Mouse (Mus musculus) embryonic facial prominence, embryonic 10.5 days (tissue): Measurements from ENCODE around the gene Fam120c. TPM values are rescaled to one million over a fixed set of nuclear protein-coding genes. Genes with fewer than 3 reads are reported as not detected.
A peak's percentile ranks its signal among the peaks of the same experiment; 100 is the strongest.

ENCODE experiments used
- DNase-seq: peaks from one replicate; pipeline ENCODE4 v3.0.0-alpha.2; 2017; ENCODE audit warnings: low spot score
- H3K27ac ChIP-seq: fragments of 300-500 bp; sonication (generic); replicated peaks from 2 replicates; pipeline ENCODE4 v1.5.1; 2016; ENCODE audit warnings: mild to moderate bottlenecking
- H3K27me3 ChIP-seq: fragments of 300-500 bp; sonication (generic); replicated peaks from 2 replicates; pipeline ENCODE4 v1.6.1; 2016; ENCODE audit warnings: low read depth, mild to moderate bottlenecking; ENCODE audit not compliant: poor library complexity, severe bottlenecking
- H3K36me3 ChIP-seq: fragments of 300-500 bp; sonication (generic); replicated peaks from 2 replicates; pipeline ENCODE4 v1.6.1; 2016; ENCODE audit warnings: mild to moderate bottlenecking, moderate library complexity
- H3K4me1 ChIP-seq: fragments of 300-500 bp; sonication (generic); 2 replicates; pipeline ENCODE4 v1.6.1; 2016
- H3K4me3 ChIP-seq: fragments of 300-500 bp; sonication (generic); 2 replicates; pipeline ENCODE4 v1.5.1; 2016; ENCODE audit warnings: mild to moderate bottlenecking, moderate library complexity
- H3K9me3 ChIP-seq: fragments of 300-500 bp; sonication (generic); 2 replicates; pipeline ENCODE4 v1.6.1; 2016; ENCODE audit warnings: mild to moderate bottlenecking
- whole genome bisulfite sequencing: fragments of 180-500 bp; shearing (Covaris S2); methylation state at CpG from one replicate; pipeline ENCODE4 v1.1.7; 2016; 5-methylcytosine and 5-hydroxymethylcytosine counted together
- polyA plus RNA-seq: library from polyadenylated mRNA; unstranded; fragments of >200 nt; fragmentation: Nextera tagmentation; extraction: Ambion mirVana; gene quantifications from 2 replicates; pipeline ENCODE4 v1.2.1, GENCODE M21; 2016

Gene Fam120c
- 2.7 and 2.8 TPM in 2 replicates for polyA plus RNA-seq

GRCm38 (mm10) chrX:151343761-151344500 lies at the start of gene Fam120c:
Gene Fam120c (plus strand): TSS chrX:151344175.
- H3K9me3 ChIP-seq = no peaks in the 10 kb centered on the region
- peak within 1 kb of the TSS; percentile 84 for H3K27ac ChIP-seq
- peak within 1 kb of the TSS; percentile 76 for H3K4me3 ChIP-seq
- DNase-seq = peak; percentile 89
- WGBS = 18% methylated on average over 56 of the region's 56 CpGs
- 0 out of 2 replicates have a peak, but pooled peaks cover 1% of the 10 kb centered on the region for H3K36me3 ChIP-seq
- H3K27me3 ChIP-seq = peaks cover 83% of the 10 kb centered on the region
- peaks cover 13% of the 10 kb centered on the region; the same call in 1 of the 2 replicates for H3K4me1 ChIP-seq

DNA sequence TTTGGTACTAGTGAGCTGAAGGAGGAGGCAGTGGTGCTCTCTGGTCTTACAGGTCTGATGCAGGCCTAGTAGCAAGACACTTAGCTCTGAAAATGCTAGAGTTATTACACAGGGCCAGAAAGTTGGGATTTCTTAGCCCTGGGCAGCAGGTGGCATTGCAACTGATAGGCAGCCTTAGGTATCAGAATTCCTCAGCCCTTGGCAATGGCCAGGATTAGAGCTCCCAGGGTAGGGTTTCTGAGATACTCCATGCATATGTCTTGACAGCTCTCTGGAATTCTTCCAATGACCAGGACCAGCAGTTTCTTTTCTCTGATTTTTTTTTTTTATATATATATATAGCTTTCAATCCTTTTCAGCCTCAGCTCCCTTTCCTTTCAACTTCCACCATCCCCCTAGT lies 45.6 kb upstream of the Fam120c start:
- no peak for DNase-seq
- Histone ChIP-seq H3K4me3 (no peak overlapping the region), H3K9me3 (no peaks in the 10 kb centered on the region)

GRCm38 (mm10) chrX:151313732-151314131 lies 30.2 kb upstream of the Fam120c start:
- Histone ChIP-seq H3K27me3 (peaks cover 39% of the 10 kb centered on the region), H3K4me1 (no peaks in the 10 kb centered on the region), H3K27ac (no peak overlapping the region), H3K4me3 (no peak overlapping the region), H3K9me3 (no peaks in the 10 kb centered on the region), H3K36me3 (no peaks in the 10 kb centered on the region)
- WGBS = 84% methylated on average over 4 of the region's 4 CpGs
- DNase-seq = no peak

More for the DNA sequence above, 45.6 kb upstream of the Fam120c start:
- H3K27me3 ChIP-seq = peaks cover 18% of the 10 kb centered on the region
- no peaks in the 10 kb centered on the region; the same call in 1 of the 2 replicates for H3K36me3 ChIP-seq
- no peak overlapping the region for H3K27ac ChIP-seq
- no peaks in the 10 kb centered on the region for H3K4me1 ChIP-seq

DNA sequence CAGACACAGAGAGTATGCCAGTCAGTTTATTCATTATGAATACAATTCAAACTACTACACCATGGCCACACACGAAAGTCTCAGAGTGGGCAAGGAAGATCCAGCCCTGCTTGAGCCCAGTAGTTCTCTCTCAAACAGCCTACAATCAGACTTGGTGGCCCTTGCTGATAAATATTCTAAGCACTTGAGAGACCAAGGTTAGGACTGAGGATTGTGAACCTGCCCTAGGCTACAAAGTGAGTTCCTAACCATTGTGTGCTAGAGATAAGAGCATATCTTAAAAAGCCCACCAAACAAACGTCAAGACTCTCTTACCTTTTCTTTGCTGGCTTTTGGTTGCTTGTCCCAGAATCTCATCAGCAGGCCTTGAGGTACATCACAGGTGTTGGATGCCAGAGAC lies 10.4 kb upstream of the Fam120c start:
- no peaks in the 10 kb centered on the region for H3K36me3 ChIP-seq
- no peaks in the 10 kb centered on the region for H3K4me1 ChIP-seq
- H3K27ac ChIP-seq = no peak overlapping the region
- H3K27me3 ChIP-seq = peaks cover 39% of the 10 kb centered on the region
- WGBS = 90% methylated on average over 2 of the region's 2 CpGs
- no peak for DNase-seq
- H3K9me3 ChIP-seq = no peaks in the 10 kb centered on the region
- H3K4me3 ChIP-seq = no peak overlapping the region

DNA sequence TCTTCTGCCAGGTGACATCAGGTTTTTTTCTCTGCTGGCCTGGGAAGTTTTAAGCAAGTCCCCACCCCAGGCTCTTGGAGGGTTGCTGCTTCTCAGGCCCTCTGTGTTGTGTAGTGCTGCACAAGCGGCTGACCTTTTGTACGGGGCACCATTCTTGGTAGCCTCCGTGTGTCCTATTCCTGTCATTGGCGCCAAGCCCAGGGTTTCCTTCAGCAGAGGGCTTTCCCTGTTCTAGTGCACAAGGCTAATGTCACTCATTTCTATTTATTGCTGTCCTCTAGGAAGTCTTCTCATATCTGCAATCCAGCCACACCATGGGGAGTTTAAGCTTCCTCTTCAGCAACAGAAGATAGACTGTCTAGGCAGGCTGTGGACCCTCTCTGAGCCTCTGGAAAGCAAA lies 6.2 kb upstream of the Fam120c start:
- no peaks in the 10 kb centered on the region for H3K36me3 ChIP-seq
- H3K27ac ChIP-seq = no peak overlapping the region
- peaks cover 80% of the 10 kb centered on the region for H3K27me3 ChIP-seq
- 80% methylated on average over 4 of the region's 4 CpGs for WGBS
- no peak for DNase-seq
- H3K4me3 ChIP-seq = no peak overlapping the region
- no peaks in the 10 kb centered on the region for H3K4me1 ChIP-seq
- no peaks in the 10 kb centered on the region for H3K9me3 ChIP-seq

DNA sequence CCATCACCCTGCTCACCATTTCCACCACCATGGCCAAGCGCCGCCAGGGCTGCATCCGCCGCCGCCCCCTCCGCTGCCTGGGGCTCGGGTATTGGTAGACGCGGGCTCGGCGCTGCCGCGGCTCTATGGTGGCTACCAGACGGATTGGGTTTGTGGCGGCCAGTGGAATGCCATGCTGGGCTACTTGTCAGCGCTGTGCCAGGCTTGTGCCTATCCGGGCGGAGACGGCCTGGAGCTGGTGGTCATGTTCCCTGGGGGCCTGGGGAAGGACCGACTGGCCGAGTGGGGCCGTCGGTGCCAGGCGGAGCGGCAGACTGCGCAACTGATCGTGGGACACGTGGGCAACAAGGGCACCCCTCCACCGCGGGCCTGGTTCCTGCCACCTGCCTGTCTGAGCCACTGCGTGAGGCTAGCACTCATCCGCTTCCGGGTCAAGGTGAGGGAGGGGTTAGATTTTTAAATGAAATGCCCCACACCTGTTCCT lies 568 bp downstream of the Fam120c start:
- DNase-seq = no peak
- WGBS = 22% methylated on average over 33 of the region's 33 CpGs
- H3K4me1 ChIP-seq = peaks cover 13% of the 10 kb centered on the region; the same call in 1 of the 2 replicates
- peaks cover 83% of the 10 kb centered on the region for H3K27me3 ChIP-seq
- H3K4me3 ChIP-seq = peak overlapping the region; percentile 76
- 0 out of 2 replicates have a peak, but pooled peaks cover 6% of the 10 kb centered on the region for H3K36me3 ChIP-seq
- H3K9me3 ChIP-seq = no peaks in the 10 kb centered on the region
- peak overlapping the region; percentile 84 for H3K27ac ChIP-seq

DNA sequence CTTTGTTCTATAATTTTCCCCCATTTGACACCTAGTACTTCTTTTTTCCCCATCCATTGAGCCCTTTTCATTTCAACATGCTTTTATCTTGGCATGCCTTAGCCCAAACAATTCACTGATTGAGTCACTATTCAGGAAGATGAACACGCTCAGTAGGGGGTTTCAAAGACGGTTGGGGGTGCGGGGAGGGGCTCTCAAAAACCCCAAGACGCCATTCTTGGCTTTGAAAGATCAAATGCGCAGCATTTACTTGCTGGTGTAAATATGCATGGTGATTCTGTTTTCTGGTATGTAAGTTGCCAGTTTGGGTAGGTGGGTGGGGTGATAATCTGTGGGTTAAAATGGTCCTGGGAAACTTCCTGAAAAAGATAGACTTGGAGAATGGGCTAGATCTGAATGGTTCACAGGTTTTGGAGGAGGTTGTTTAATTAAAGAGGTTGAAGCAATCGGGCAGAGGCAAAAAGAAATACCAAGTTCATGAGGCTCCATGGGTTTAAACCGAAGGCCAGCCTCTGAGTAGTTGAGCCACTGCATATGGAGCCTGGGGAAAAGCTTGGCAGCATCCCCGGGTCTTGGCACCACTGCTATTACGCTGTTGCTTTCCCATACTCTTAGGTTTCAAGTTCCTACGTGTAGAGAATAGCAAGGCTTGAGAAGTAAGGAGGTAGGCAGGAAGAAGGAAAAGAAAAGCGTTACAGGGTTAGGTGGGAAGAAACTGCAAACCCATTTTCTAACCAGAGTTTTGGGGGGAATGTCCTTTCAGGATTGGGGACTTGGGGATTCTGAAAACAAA lies 1.6 kb downstream of the Fam120c start:
- H3K9me3 ChIP-seq = no peaks in the 10 kb centered on the region
- peaks cover 13% of the 10 kb centered on the region; the same call in 1 of the 2 replicates for H3K4me1 ChIP-seq
- no peak for DNase-seq
- H3K27ac ChIP-seq = no peak overlapping the region
- peaks cover 73% of the 10 kb centered on the region for H3K27me3 ChIP-seq
- WGBS = 39% methylated on average over 11 of the region's 11 CpGs
- 0 out of 2 replicates have a peak, but pooled peaks cover 6% of the 10 kb centered on the region for H3K36me3 ChIP-seq
- peak overlapping the region; percentile 76 for H3K4me3 ChIP-seq

GRCm38 (mm10) chrX:151347278-151347677 lies 3.3 kb downstream of the Fam120c start:
- Histone ChIP-seq H3K27me3 (peaks cover 59% of the 10 kb centered on the region), H3K4me1 (peaks cover 13% of the 10 kb centered on the region; the same call in 1 of the 2 replicates), H3K4me3 (no peak overlapping the region)

DNA sequence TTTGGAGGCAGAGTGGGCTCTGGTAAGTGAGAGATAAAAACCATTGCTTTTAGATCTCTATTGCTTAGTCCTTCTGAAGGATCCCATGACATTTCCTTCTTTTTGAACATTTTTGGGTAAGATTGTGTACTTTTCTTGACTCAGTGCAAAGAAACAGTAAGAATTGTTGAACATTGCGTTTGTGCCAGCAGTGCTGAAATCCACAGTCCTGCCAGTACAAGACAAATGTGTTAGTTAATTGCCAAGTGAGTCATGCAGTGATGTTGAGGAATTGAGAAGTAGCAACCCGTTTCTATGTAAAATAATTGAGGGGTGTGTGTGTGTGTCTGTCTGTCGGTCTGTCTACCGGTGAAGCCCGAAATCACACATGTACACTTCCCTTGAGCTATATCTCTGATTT lies 5.3 kb downstream of the Fam120c start:
- 90% methylated on average over 5 of the region's 5 CpGs for WGBS
- peaks cover 45% of the 10 kb centered on the region for H3K27me3 ChIP-seq

More at GRCm38 (mm10) chrX:151347278-151347677, 3.3 kb downstream of the Fam120c start:
- Histone ChIP-seq H3K36me3 (0 out of 2 replicates have a peak, but pooled peaks cover 6% of the 10 kb centered on the region), H3K27ac (no peak overlapping the region), H3K9me3 (no peaks in the 10 kb centered on the region)
- DNase-seq = no peak

GRCm38 (mm10) chrX:151418801-151419200 lies 74.8 kb downstream of the Fam120c start:
- no peaks in the 10 kb centered on the region for H3K36me3 ChIP-seq
- no peaks in the 10 kb centered on the region for H3K9me3 ChIP-seq
- H3K27ac ChIP-seq = no peak overlapping the region
- H3K4me1 ChIP-seq = no peaks in the 10 kb centered on the region
- 89% methylated on average over 10 of the region's 10 CpGs for WGBS
- no peak for DNase-seq
- no peak overlapping the region for H3K4me3 ChIP-seq
- H3K27me3 ChIP-seq = peaks cover 12% of the 10 kb centered on the region

More for the DNA sequence above, 5.3 kb downstream of the Fam120c start:
- no peak overlapping the region for H3K27ac ChIP-seq
- H3K9me3 ChIP-seq = no peaks in the 10 kb centered on the region
- 0 out of 2 replicates have a peak, but pooled peaks cover 6% of the 10 kb centered on the region for H3K36me3 ChIP-seq
- DNase-seq = no peak
- H3K4me3 ChIP-seq = no peak overlapping the region
- H3K4me1 ChIP-seq = peaks cover 13% of the 10 kb centered on the region; the same call in 1 of the 2 replicates

DNA sequence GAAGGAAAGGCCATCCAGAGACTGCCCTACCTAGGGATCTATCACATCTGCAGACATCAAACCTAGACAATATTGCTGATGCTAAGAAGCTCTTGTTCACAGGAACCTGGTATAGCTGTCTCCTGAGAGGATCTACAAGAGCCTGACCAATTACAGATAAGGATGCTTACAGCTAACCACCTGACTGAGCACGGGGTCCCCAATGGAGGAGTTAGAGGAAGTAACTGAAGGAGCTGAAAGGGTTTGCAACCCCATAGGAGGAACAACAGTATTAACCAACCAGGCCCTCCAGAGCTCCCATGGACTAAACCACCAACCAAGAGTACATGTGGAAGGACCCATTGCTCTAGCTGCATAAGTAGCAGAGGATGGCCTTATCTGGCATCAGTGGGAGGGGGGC lies 76.8 kb downstream of the Fam120c start:
- no peak for DNase-seq
- peaks cover 21% of the 10 kb centered on the region for H3K27me3 ChIP-seq
- H3K36me3 ChIP-seq = no peaks in the 10 kb centered on the region
- H3K4me1 ChIP-seq = no peaks in the 10 kb centered on the region
- H3K27ac ChIP-seq = no peak overlapping the region
- no peak overlapping the region for H3K4me3 ChIP-seq
- no peaks in the 10 kb centered on the region for H3K9me3 ChIP-seq
- WGBS = 75% methylated on average over 1 of the region's 1 CpGs

- DNase-seq = no peak
- no peaks in the 10 kb centered on the region for H3K36me3 ChIP-seq
- H3K27ac ChIP-seq = no peak overlapping the region
- H3K9me3 ChIP-seq = no peaks in the 10 kb centered on the region
- no peaks in the 10 kb centered on the region for H3K4me1 ChIP-seq
- no peak overlapping the region for H3K4me3 ChIP-seq
- peaks cover 9% of the 10 kb centered on the region; the same call in 1 of the 2 replicates for H3K27me3 ChIP-seq
Observed at GRCm38 (mm10) chrX:151443637-151444036, 99.7 kb downstream of the Fam120c start.
